Mouse (Mus musculus) intestine, postnatal 0 days (tissue): ENCODE data around the gene Crocc. TPM values are rescaled to one million over a fixed set of nuclear protein-coding genes. Genes with fewer than 3 reads are reported as not detected.

Experiments used
- ATAC-seq: fragments of 200-750 bp; cut with Nextera tagmentation; 2 replicates; pipeline ENCODE4 v1.8.0; 2017; ENCODE audit warnings: mild to moderate bottlenecking, moderate TSS enrichment, moderate library complexity
- H3K27ac ChIP-seq: fragments of 300-500 bp; sonication (generic); 2 replicates; pipeline ENCODE4 v1.5.1; 2014; ENCODE audit warnings: mild to moderate bottlenecking, low read depth, low read length, moderate library complexity
- H3K27me3 ChIP-seq: fragments of 300-500 bp; sonication (generic); replicated peaks from 2 replicates; pipeline ENCODE4 v1.6.1; 2014; ENCODE audit warnings: low read length, mixed read lengths; ENCODE audit not compliant: control insufficient read depth, insufficient read depth
- H3K36me3 ChIP-seq: fragments of 300-500 bp; sonication (generic); 2 replicates; pipeline ENCODE4 v1.6.1; 2014; ENCODE audit warnings: mild to moderate bottlenecking, moderate library complexity; ENCODE audit not compliant: control insufficient read depth, insufficient read depth
- H3K4me1 ChIP-seq: fragments of 300-500 bp; sonication (generic); replicated peaks from 2 replicates; pipeline ENCODE4 v1.6.1; 2014; ENCODE audit warnings: antibody characterized with exemption, low read length, mixed read lengths; ENCODE audit not compliant: control insufficient read depth, insufficient read depth
- H3K4me2 ChIP-seq: fragments of 300-500 bp; sonication (generic); replicated peaks from 2 replicates; pipeline ENCODE4 v1.6.1; 2014; ENCODE audit warnings: low read depth, mild to moderate bottlenecking, moderate library complexity
- H3K4me3 ChIP-seq: fragments of 300-500 bp; sonication (generic); 2 replicates; pipeline ENCODE4 v1.5.1; 2014; ENCODE audit warnings: low read depth, low read length
- H3K9ac ChIP-seq: fragments of 300-500 bp; sonication (generic); 2 replicates; pipeline ENCODE4 v1.6.1; 2014; ENCODE audit warnings: mild to moderate bottlenecking, low read depth, low read length
- H3K9me3 ChIP-seq: fragments of 300-500 bp; sonication (generic); 2 replicates; pipeline ENCODE4 v1.6.1; 2016; ENCODE audit warnings: mixed run types; ENCODE audit not compliant: control insufficient read depth
- CTCF ChIP-seq: sonication (generic); IDR thresholded peaks from 2 replicates; pipeline ENCODE4 v1.5.1; 2016; ENCODE audit warnings: low read depth, mild to moderate bottlenecking, control low read depth, antibody characterized with exemption, moderate library complexity
- WGBS: fragments of 180-500 bp; shearing (Covaris S2); extraction: QIAGEN DNeasy Blood & Tissue Kit; methylation state at CpG from one replicate; pipeline ENCODE4 v1.1.7; 2014; 5-methylcytosine and 5-hydroxymethylcytosine counted together
- polyA plus RNA-seq: library from polyadenylated mRNA; unstranded; fragments of >200 nt; fragmentation: Nextera tagmentation; extraction: Ambion mirVana; gene quantifications from 2 replicates; pipeline ENCODE4 v1.2.1, GENCODE M21; 2015

Gene Crocc
- polyA plus RNA-seq, 1 experiment from 2014 or later = 1.3 TPM

DNA sequence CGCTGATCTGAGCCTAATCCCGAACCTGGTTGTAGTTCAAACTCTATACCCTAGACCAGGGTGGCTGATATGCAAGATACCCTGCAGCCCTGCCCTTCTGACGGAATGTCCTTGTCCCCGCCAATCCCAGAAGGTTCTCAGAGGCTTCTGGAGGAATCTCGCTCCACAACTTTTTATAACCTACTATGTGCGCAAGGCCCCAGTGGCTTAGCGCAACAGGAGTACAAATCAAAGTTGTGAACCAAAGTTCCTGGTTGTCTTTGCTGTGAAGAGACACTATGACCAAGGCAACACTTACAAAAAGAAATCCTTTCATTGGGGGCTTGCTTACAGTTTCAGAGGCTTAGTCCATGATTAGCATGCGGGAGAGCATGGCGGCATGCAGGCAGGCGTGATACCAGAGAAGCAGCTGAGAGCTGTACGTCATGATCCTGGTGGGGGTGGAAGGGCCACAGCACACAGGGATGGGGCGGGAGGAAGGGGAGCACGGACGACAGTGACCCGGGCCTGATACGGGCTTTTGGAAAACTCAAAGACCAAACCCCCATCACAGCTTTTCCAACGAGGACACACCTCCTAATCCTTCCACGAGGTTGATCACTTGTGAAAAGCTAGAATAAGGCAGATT lies 18.3 kb upstream of the Crocc start:
- ATAC-seq = no peak
- no peak for TF ChIP-seq CTCF
- Histone ChIP-seq H3K4me2 (peak overlapping the region; percentile 86), H3K36me3 (peaks cover 13% of the 10 kb centered on the region; the same call in 1 of the 2 replicates), H3K27me3 (no peaks in the 10 kb centered on the region), H3K27ac (no peak overlapping the region; the same call in 1 of the 2 replicates), H3K9me3 (no peaks in the 10 kb centered on the region), H3K4me3 (no peak overlapping the region), H3K9ac (no peak overlapping the region), H3K4me1 (0 out of 2 replicates have a peak, but pooled peaks cover 4% of the 10 kb centered on the region)
- WGBS = 65% methylated on average over 18 of the region's 18 CpGs

GRCm38 (mm10) chr4:141077681-141078509 lies 17.5 kb upstream of the Crocc start, which contains the start of gene Necap2:
Necap2 (minus strand) TSS chr4:141078357.
- ATAC-seq = peak; percentile 86

DNA sequence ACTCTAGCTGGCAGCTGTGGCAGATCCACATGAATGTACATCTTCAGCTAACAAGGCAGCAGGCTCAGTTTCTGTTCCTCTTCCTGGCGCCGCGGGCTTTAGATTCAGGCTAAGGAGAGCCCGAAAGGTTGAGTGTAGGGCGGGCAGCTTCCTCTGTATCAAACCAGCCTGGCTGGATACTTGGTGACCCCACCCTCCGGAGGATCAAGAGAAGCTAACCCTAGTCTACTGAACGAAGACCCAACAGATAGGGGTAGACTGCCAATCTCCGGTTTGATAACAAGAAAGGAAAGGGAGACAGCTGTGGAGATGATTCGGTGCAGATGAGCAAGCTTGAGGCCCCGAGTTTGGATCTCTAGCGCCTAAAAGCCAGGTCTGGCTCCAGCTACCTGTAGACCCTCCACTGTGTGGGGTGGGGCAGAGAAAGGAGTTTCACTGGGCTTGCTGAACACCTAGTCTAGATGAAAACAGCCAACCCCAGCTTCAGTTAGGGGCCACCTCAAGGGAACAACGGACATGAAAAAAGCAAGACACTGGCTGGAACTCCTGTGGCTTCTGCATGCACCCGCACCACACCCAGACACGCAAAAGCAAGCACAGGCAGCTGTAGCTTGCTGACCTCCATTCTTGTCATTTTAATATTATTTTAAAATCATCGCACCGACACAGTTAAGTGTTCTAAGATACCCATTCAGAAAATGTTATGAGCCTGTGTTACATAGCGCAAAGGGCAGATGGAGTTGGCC lies 16.6 kb upstream of the Crocc start:
- ATAC-seq = no peak
- H3K9ac ChIP-seq = peak overlapping the region; percentile 89
- peak overlapping the region; percentile 99 for H3K4me3 ChIP-seq
- no peaks in the 10 kb centered on the region for H3K9me3 ChIP-seq
- H3K27me3 ChIP-seq = no peaks in the 10 kb centered on the region
- 0 out of 2 replicates have a peak, but pooled peaks cover 4% of the 10 kb centered on the region for H3K4me1 ChIP-seq
- H3K27ac ChIP-seq = no peak overlapping the region
- no peak for TF ChIP-seq CTCF
- WGBS = 70% methylated on average over 17 of the region's 17 CpGs
- H3K36me3 ChIP-seq = peaks cover 30% of the 10 kb centered on the region
- peak overlapping the region; percentile 86 for H3K4me2 ChIP-seq

More at GRCm38 (mm10) chr4:141077681-141078509, 17.5 kb upstream of the Crocc start, which contains the start of gene Necap2:
- TF ChIP-seq CTCF = peak; percentile 89
- Histone ChIP-seq H3K4me2 (peak within 1 kb of the TSS; percentile 86), H3K27ac (peak within 1 kb of the TSS; percentile 73), H3K9me3 (no peaks in the 10 kb centered on the region), H3K36me3 (peaks cover 20% of the 10 kb centered on the region; the same call in 1 of the 2 replicates), H3K27me3 (no peaks in the 10 kb centered on the region), H3K9ac (peak within 1 kb of the TSS; percentile 89), H3K4me3 (peak within 1 kb of the TSS; percentile 99), H3K4me1 (0 out of 2 replicates have a peak, but pooled peaks cover 4% of the 10 kb centered on the region)
- under 1% methylated on average over 67 of the region's 67 CpGs for WGBS

DNA sequence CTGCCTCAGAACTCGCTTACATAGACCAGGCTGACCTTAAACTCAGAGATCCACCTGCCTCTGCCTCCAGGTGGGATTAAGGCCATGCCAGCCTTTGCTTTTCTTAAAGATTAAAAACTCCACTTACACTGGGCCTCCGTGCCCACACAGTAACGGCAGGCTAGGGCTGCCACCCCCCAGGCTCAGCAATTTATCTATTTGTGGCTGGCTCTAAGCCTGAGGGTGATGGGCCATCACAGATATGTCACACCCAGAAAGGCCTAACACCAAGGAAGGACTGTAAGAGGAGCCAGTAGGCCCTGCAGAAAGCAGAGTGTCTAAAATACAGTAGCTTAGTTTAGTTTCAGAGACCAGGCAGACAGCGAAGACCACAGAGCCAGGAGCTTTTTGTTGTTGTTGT lies 13.8 kb upstream of the Crocc start:
- no peak overlapping the region for H3K9ac ChIP-seq
- no peaks in the 10 kb centered on the region for H3K27me3 ChIP-seq
- no peaks in the 10 kb centered on the region for H3K9me3 ChIP-seq
- 90% methylated on average over 4 of the region's 4 CpGs for WGBS
- no peak for TF ChIP-seq CTCF
- no peak overlapping the region for H3K4me2 ChIP-seq
- H3K4me1 ChIP-seq = 0 out of 2 replicates have a peak, but pooled peaks cover 4% of the 10 kb centered on the region
- H3K4me3 ChIP-seq = no peak overlapping the region
- no peak for ATAC-seq
- no peak overlapping the region for H3K27ac ChIP-seq
- peaks cover 58% of the 10 kb centered on the region for H3K36me3 ChIP-seq

DNA sequence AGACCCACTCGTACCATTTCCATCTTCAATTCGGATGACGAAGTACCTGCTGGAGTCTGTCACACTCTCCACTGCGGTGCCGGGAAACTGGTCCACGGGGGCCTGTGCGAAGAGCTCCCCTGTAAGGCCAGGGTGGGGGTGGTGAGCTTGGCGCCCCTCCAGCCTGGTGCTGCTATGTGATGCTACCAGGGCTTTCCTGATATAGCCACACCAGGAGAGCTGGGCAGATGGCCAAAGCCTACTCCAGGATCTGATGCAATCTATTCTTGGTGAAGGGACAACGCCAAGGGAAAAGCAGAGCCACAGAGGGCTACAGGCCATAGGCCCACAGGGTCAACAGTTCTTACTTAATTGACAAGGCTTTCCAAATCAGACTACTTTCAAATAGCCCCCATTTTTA lies 13.3 kb upstream of the Crocc start:
- WGBS = 79% methylated on average over 9 of the region's 9 CpGs
- no peak overlapping the region for H3K4me2 ChIP-seq
- no peaks in the 10 kb centered on the region for H3K9me3 ChIP-seq
- H3K27me3 ChIP-seq = no peaks in the 10 kb centered on the region
- peaks cover 63% of the 10 kb centered on the region for H3K36me3 ChIP-seq
- no peak overlapping the region for H3K4me3 ChIP-seq
- no peak overlapping the region for H3K27ac ChIP-seq
- H3K4me1 ChIP-seq = 0 out of 2 replicates have a peak, but pooled peaks cover 4% of the 10 kb centered on the region
- TF ChIP-seq CTCF = no peak
- ATAC-seq = no peak
- no peak overlapping the region for H3K9ac ChIP-seq

GRCm38 (mm10) chr4:141072502-141072901 lies 12.2 kb upstream of the Crocc start:
- Histone ChIP-seq H3K4me2 (no peak overlapping the region), H3K27ac (no peak overlapping the region), H3K9me3 (no peaks in the 10 kb centered on the region), H3K4me1 (0 out of 2 replicates have a peak, but pooled peaks cover 4% of the 10 kb centered on the region), H3K36me3 (peaks cover 74% of the 10 kb centered on the region), H3K27me3 (no peaks in the 10 kb centered on the region), H3K9ac (no peak overlapping the region), H3K4me3 (no peak overlapping the region)
- no peak for ATAC-seq
- no peak for TF ChIP-seq CTCF
- 88% methylated on average over 11 of the region's 11 CpGs for WGBS
